Mouse (Mus musculus) 3T3-L1 (cell line): ENCODE measurements at regions not wholly inside any gene's neighbourhood (a gene's known extent, or its start where the extent isn't known, plus 50 kb on each side); places are given as distances from the start of the nearest gene placed in this dataset.

Source experiments
- DNase-seq: peaks from one replicate; pipeline ENCODE4 v3.0.0-alpha.2; 2015; ENCODE audit warnings: low read depth, low spot score

- DNase-seq, result no peak
Measured at GRCm38 (mm10) chr2:71689041-71689440, 56.4 kb upstream of the Itga6 start.

- DNase-seq, result no peak
Measured at GRCm38 (mm10) chr2:71690277-71691161, 54.9 kb upstream of the Itga6 start.

DNA sequence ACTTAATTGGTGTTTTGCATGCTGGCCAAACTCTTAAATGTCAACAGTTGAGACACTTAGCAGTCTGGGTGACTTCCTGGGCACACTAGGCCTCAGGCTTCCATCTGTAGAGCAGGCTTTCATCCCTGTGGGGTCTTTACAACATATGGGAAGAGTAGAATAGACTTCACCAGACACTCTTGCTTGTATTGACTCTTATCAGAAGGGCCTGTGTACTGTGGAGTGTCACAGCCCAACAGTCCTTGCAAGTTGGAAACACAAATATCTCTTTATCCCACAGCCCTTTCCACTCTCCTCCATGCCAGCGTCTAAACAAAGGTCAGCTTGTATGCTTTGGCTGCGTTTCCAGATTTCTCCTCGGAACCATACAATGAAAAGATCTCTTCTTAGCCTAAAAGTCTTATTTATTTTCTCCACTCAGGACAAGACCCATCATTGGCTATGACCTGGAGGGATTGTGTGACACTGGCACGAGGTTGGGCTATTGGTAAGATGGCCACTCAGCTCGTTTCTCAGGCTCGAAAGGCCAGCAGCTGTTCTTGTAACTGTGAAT lies 50.6 kb upstream of the Itga6 start:
- no peak for DNase-seq
